Mouse (Mus musculus): ENCODE results near the gene Ntng1. TPM values are rescaled to one million over a fixed set of nuclear protein-coding genes. Genes with fewer than 3 reads are reported as not detected.

Ntng1 gene
- total and polyA plus RNA-seq, 2 experiments from 2014 or later, result 20.1 to 28.2 TPM

DNA sequence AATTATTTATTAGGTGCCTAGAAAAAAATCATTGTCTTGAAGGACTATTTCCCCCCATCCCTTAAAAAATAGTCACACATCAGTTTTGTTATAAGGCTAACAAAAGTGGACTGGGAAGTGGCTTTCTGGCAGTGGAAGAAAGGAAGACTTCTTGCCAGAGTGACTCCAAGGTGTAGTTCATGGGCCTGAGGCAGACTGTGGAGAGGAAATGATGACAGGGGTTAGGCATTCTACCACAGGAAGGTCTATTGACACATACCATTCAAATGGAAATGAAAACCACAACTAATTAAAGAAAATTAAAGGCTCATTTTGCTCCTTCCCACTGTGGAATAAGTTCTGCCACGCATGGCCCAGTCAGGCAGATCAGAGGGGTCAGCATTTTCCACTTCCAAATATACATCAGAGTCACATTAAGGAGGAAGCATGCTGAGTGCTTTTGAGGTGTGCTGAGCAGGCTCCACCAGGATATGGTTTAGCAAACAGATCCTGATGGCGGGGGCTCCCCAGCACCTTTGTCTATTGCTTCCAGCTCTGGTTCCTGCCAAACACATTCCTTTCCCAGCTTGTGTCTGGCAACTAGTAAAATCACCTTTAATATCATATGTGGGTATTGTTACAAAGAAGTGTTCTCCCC, 403.2 kb downstream of the Ntng1 start:
- 35% methylated on average over 2 of the region's 2 CpGs for WGBS
- no peaks in the 10 kb centered on the region for H3K36me3 ChIP-seq (ENCODE audit: insufficient read depth, low read length)
- H3K4me2 ChIP-seq (ENCODE audit: low read depth, low read length), result no peak overlapping the region
- no peak for ATAC-seq
- TF ChIP-seq CTCF (IDR thresholded peaks at IDR 0.05; ENCODE audit: low read depth), result no peak
- no peak for DNase-seq (ENCODE audit: low spot score)
- H3K27ac ChIP-seq, result no peak overlapping the region
- no peaks in the 10 kb centered on the region for H3K9me3 ChIP-seq (ENCODE audit: low read length)
- H3K4me1 ChIP-seq (ENCODE audit: insufficient read depth, low read length), result no peaks in the 10 kb centered on the region
- no peaks in the 10 kb centered on the region for H3K27me3 ChIP-seq (ENCODE audit: insufficient read depth, low read length)
- no peak overlapping the region for H3K4me3 ChIP-seq (ENCODE audit: low read length)
- no peak overlapping the region for H3K9ac ChIP-seq (replicated peaks; ENCODE audit: low read length)

DNA sequence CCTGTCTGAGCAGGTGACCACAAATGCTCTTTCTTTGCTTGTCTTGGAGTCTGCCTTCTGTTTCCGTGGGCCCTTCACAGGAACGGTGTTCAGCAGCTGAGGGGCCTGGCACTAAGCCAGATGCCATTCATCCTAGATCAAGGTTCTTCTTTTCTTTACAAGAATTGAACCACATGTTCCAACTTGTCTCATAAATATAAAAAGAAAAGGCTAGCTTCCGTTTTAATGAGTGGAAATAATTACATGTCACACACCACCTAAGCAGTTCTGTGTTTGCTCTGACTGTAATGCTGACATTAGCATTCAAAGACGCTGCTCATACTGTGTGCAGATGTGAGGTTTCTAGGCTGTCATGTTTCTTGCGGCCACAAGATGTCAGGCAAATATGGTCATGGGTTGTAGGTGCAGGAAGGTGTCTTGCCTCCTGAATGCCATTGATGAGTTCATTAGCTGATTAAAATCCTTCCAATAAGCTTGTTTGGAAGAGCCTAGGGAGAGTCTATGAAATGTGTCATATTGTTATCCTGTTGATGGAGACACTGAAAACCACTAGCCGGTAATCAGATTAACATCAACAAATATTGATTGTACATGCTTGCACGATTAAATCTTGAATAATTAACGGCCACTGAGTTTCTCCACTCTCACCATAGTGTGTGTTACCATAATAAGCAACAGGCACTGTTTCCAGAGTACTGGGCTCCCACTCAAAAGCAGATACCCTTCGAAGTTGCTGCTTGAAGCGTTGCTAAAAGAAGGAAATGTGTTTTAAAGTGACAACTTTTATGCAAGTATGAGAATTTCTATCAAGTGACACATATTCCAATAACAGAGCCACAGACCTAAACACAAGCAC, 411.3 kb downstream of the Ntng1 start:
- Histone ChIP-seq H3K4me3 (ENCODE audit: low read length) (no peak overlapping the region), H3K4me2 (ENCODE audit: low read depth, low read length) (0 out of 2 replicates have a peak overlapping the region, but pooled peaks have one; percentile 2), H3K27ac (no peak overlapping the region), H3K9ac (replicated peaks; ENCODE audit: low read length) (no peak overlapping the region), H3K9me3 (ENCODE audit: low read length) (no peaks in the 10 kb centered on the region), H3K36me3 (ENCODE audit: insufficient read depth, low read length) (no peaks in the 10 kb centered on the region), H3K4me1 (ENCODE audit: insufficient read depth, low read length) (no peaks in the 10 kb centered on the region), H3K27me3 (ENCODE audit: insufficient read depth, low read length) (no peaks in the 10 kb centered on the region)
- DNase-seq (ENCODE audit: low spot score), result peak; percentile 83
- TF ChIP-seq CTCF (IDR thresholded peaks at IDR 0.05; ENCODE audit: low read depth), result peak; percentile 92
- 37% methylated on average over 10 of the region's 10 CpGs for WGBS
- peak; percentile 93 for ATAC-seq

- Histone ChIP-seq H3K27ac (no peak overlapping the region), H3K9ac (replicated peaks; ENCODE audit: low read length) (no peak overlapping the region), H3K4me1 (ENCODE audit: insufficient read depth, low read length) (no peaks in the 10 kb centered on the region), H3K9me3 (ENCODE audit: low read length) (no peaks in the 10 kb centered on the region), H3K4me3 (ENCODE audit: low read length) (no peak overlapping the region), H3K27me3 (ENCODE audit: insufficient read depth, low read length) (no peaks in the 10 kb centered on the region), H3K36me3 (ENCODE audit: insufficient read depth, low read length) (no peaks in the 10 kb centered on the region), H3K4me2 (ENCODE audit: low read depth, low read length) (no peak overlapping the region)
- no peak for TF ChIP-seq CTCF (IDR thresholded peaks at IDR 0.05; ENCODE audit: low read depth)
- WGBS, result 24% methylated on average over 5 of the region's 5 CpGs
- DNase-seq (ENCODE audit: low spot score) (peak; percentile 61), ATAC-seq (peak; percentile 62; the same call in 1 of the 2 replicates)
Measured at GRCm38 (mm10) chr3:109731592-109732230, 412.1 kb downstream of the Ntng1 start.

Other genes starting within 250 kb of the Ntng1 start
- 36.6 and 41.4 TPM in 2 replicates for gene Prmt6, start 107.0 kb upstream of the Ntng1 start, total RNA-seq (2014; rRNA removed)
- gene Prmt6, start 107.0 kb upstream of the Ntng1 start, polyA plus RNA-seq (2015; fragmentation: Nextera tagmentation; extraction: Ambion mirVana), result 23.8 and 25.1 TPM in 2 replicates

Measured in hindbrain, postnatal 0 days (tissue).